Mouse (Mus musculus) kidney, postnatal 14 days (tissue): ENCODE data around the gene BC029722.

Source experiments
- DNase-seq: peaks from one replicate; pipeline ENCODE4 v3.0.0; 2022; ENCODE audit warnings: mixed read lengths

Gene BC029722

GRCm38 (mm10) chr2:155778004-155778403 lies 41.2 kb downstream of the BC029722 start:
- DNase-seq = no peak

- no peak for DNase-seq
Measured at GRCm38 (mm10) chr2:155777688-155777985, 41.6 kb downstream of the BC029722 start.

DNA sequence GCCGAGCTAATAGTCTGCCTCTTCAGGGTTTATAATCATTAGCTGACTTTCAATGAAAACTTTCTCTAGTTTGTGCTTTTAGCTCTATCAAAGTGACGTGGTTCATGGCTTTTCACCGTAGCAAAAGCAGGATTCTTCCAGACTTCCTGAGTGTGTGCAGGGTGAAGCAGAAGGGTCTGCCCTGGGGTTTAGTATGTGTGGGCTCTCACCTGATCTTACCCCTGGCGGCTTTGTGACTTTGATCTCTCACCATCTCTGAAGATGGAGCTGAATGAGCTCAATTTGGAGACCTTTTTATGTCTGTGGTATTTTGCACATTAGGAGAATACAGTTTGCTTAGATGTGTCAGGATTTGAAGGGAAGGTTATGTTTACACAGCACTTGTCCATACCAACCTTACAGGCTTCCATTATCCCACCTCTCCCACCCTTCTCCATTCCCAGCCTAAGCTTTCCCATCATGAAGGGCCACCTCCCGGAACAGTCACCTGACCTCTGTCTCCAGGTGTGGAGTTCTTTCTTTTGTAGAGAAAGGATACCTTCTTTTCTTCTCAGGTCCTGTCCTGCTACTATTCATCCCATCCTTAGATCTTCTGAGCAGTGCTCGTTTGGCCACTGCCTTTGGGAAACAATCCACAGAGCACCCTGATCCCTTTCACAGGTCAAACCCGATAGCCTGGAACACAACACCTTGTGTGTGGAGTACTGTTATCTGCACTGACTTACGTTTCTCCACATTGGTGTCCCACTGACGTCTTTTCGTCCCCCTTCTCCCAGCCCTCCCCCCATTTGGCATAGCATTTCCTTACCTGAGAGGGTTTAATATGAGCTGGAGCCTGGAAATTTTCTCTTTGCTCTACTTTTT lies 42.2 kb downstream of the BC029722 start:
- DNase-seq = no peak

DNA sequence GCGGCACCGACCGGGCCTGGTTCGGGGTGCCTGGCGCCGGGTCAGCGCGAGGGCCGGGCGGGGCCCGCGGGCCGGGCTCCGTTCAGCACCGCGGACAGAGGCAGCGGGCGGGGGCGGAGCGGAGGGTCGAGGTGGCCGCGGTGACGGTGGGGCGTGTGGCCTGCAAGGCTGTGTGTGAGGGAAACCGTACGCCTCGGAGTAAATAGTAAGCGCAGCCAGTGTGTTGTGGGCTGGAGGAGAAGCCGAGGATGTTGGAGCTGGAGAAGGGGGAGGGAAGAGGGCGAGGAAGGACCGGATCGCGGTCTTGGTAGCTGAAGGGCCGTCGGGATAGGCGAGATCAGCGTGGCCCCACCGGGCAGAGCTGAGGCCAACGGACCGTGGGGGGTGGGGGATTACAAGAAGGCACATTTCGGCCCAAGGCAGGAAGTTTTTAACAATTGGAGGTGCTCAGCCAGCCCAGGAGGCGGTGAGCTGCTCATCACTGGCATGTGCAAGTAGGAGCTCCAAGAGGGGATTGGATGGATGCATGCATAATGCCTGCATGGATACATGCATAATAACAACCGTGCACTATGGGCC lies 43.5 kb downstream of the BC029722 start:
- peak; percentile 76 for DNase-seq

DNA sequence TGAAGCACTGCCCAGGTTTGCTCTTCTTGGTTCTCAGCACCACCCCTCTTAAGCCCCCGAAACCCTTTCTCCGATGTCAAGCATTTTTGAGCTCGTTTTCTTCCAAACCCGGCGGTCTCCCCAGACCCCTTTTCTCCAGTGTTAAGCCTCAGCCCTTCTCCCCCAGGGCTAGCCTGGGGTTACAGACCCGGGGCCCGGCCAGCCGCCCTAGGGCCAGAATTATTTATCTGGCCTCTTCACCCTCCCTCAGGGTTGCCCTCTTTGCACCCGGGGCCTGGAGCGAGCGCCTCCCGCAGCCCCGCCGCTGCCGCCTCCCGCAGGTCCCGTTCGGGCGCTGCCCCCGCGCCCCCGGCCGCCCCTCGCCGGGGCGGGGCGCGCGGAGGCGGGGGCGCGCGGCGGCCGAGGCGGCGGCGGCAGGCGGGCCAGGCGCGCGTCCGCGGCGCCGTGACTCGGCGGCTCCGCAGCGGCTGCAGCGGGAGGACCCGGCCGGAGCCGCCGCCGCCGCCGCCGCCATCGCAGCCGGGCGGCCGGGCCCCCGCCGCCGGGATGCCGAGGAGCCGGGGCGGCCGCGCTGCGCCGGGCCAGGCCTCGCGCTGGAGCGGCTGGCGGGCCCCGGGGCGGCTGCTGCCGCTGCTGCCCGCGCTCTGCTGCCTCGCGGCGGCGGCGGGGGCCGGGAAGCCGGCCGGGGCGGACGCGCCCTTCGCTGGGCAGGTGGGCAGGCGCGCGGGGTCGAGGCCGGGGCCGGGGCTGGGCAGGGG lies 44.1 kb downstream of the BC029722 start, which contains the start of gene Mmp24:
Gene Mmp24 (plus strand): TSS at position 416 of the 758 bp plus-strand sequence.
- DNase-seq = no peak

- no peak for DNase-seq
Measured at GRCm38 (mm10) chr2:155774261-155774926, 44.8 kb downstream of the BC029722 start.

GRCm38 (mm10) chr2:155773664-155774063 lies 45.6 kb downstream of the BC029722 start:
- DNase-seq = no peak
